Mouse (Mus musculus): ENCODE data around the gene Cdh12. TPM values are rescaled to one million over a fixed set of nuclear protein-coding genes. Genes with fewer than 3 reads are reported as not detected.
"Not testable (repeated sequence)": the region's sequence is repeated elsewhere in the genome, so short reads cannot be mapped to it uniquely, and the experiment has no call there.

Cdh12 gene
- polyA plus RNA-seq, 1 experiment from 2014 or later, result 1.2 TPM

DNA sequence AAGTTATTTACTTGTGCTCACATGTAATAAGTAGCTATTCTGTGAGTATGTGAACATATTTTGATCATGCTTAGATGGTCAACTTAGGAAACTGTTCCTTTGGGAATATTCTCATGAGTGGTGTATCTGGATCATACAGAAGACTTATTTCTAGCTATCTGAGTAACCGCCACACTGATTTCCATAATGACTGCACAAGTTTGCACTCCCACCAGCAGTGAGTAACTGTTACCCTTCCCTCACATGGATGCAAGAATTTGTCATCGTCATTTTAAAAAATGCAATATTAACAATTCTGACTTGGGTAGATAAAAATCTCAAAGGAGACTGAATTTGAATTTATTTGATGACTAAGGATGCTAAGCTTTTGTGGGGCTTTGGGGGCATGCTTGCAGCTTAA lies 522.0 kb downstream of the Cdh12 start:
- Histone ChIP-seq H3K9ac (no peak overlapping the region), H3K9me3 (no peaks in the 10 kb centered on the region), H3K36me3 (replicated peaks) (no peaks in the 10 kb centered on the region), H3K4me3 (replicated peaks) (no peak overlapping the region), H3K27me3 (no peaks in the 10 kb centered on the region), H3K27ac (no peak overlapping the region), H3K4me2 (no peak overlapping the region), H3K4me1 (0 out of 2 replicates have a peak, but pooled peaks cover 3% of the 10 kb centered on the region)
- no peak for ATAC-seq (ENCODE audit: low FRiP score)
- WGBS, result 95% methylated on average over 2 of the region's 2 CpGs

DNA sequence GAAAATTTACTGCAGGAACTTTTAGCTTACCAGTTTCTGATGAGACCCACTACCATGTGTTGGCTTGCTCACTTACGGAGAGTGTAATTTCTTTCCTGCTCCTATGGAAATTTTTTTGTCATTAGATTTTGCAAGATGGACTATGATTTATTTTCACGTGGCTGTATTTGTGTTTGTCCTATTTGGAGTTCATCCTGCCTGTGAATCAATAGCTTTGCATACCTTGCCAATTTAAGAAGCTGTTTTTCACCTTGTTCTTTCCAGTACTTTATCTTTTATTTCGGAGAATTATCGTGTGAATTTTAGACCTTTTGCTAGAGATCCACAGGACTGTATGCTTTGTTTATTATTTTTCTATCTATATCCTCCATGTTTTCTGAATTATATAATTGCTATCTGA lies 551.5 kb downstream of the Cdh12 start:
- WGBS, result 86% methylated on average over 4 of the region's 4 CpGs
- no peak overlapping the region for H3K9ac ChIP-seq

DNA sequence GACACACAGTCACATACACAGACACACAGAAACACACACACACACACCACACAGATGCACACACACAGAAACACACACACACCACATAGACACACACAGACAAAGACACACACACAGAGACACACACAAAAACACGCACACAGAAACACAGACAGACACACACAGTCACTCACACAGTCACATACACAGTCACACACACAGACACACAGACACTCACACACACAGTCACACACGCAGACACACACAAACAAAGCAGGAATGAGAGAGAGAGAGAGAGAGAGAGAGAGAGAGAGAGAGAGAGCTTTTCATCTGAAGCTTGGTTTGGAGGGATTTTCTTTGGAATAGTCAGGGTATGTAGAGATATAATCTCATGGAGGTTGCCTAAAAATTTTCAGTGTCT lies 558.9 kb downstream of the Cdh12 start:
- Histone ChIP-seq H3K9ac (no peak overlapping the region), H3K4me1 (peaks cover 16% of the 10 kb centered on the region), H3K9me3 (no peaks in the 10 kb centered on the region), H3K4me2 (no peak overlapping the region), H3K4me3 (replicated peaks) (no peak overlapping the region), H3K27me3 (no peaks in the 10 kb centered on the region), H3K36me3 (replicated peaks) (no peaks in the 10 kb centered on the region), H3K27ac (no peak overlapping the region)
- WGBS, result 88% methylated on average over 2 of the region's 2 CpGs
- no peak; the same call in 1 of the 2 replicates for ATAC-seq (ENCODE audit: low FRiP score)

More for the DNA sequence above, 551.5 kb downstream of the Cdh12 start:
- Histone ChIP-seq H3K27me3 (no peaks in the 10 kb centered on the region), H3K4me1 (no peaks in the 10 kb centered on the region), H3K9me3 (no peaks in the 10 kb centered on the region), H3K27ac (no peak overlapping the region), H3K4me3 (replicated peaks) (no peak overlapping the region), H3K4me2 (no peak overlapping the region), H3K36me3 (replicated peaks) (no peaks in the 10 kb centered on the region)
- ATAC-seq (ENCODE audit: low FRiP score), result no peak

DNA sequence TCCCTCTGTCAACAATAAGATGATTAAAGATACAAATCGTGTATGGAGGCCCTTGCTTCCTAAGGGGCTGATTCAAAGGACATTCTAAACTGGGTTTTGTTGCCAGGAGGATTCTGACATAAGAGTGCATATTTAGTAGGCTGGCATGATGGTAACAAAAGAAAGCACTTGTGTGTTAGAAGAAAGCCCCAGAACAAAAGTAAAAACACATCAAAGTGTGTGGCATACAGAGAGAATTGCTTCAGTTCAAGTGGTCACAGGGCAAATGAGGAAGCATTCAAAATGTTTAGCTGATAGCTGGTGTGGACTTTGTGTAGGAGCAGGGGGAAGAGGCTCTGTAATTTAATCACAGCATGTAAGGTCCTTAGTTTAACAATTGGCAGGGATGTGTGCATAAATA lies 559.4 kb downstream of the Cdh12 start:
- H3K27ac ChIP-seq, result no peak overlapping the region
- WGBS, result 8% methylated on average over 1 of the region's 1 CpGs
- ATAC-seq (ENCODE audit: low FRiP score), result peak; percentile 61

DNA sequence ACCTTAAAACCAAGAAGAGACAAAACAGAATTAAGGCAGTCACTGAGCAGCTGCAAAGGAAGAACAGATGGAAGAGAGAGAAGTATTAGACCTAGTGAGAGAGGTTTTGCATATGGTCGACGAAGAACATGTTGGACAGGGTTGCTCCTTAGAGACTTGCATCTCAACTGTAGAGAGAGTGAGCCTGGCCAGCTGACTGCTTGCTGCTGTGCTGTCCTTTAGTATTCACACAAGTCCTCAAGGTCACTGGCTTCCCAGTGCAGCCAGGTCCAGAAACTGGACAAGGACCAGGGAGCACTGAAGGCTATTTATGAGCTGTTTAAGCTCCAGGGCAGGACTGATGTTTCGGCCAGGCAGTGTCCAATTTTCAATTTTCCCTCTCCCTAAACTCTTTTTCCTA lies 559.9 kb downstream of the Cdh12 start:
- Histone ChIP-seq H3K27me3 (no peaks in the 10 kb centered on the region), H3K9ac (no peak overlapping the region), H3K36me3 (replicated peaks) (no peaks in the 10 kb centered on the region), H3K9me3 (no peaks in the 10 kb centered on the region), H3K4me2 (no peak overlapping the region), H3K4me3 (replicated peaks) (no peak overlapping the region), H3K27ac (no peak overlapping the region), H3K4me1 (peaks cover 16% of the 10 kb centered on the region)
- ATAC-seq (ENCODE audit: low FRiP score), result peak; percentile 55; the same call in 1 of the 2 replicates
- WGBS, result 39% methylated on average over 3 of the region's 3 CpGs

More for the DNA sequence above, 559.4 kb downstream of the Cdh12 start:
- H3K4me2 ChIP-seq, result no peak overlapping the region
- H3K36me3 ChIP-seq (replicated peaks), result no peaks in the 10 kb centered on the region
- H3K4me3 ChIP-seq (replicated peaks), result no peak overlapping the region
- H3K9ac ChIP-seq, result no peak overlapping the region
- H3K9me3 ChIP-seq, result no peaks in the 10 kb centered on the region
- no peaks in the 10 kb centered on the region for H3K27me3 ChIP-seq
- peaks cover 16% of the 10 kb centered on the region for H3K4me1 ChIP-seq

DNA sequence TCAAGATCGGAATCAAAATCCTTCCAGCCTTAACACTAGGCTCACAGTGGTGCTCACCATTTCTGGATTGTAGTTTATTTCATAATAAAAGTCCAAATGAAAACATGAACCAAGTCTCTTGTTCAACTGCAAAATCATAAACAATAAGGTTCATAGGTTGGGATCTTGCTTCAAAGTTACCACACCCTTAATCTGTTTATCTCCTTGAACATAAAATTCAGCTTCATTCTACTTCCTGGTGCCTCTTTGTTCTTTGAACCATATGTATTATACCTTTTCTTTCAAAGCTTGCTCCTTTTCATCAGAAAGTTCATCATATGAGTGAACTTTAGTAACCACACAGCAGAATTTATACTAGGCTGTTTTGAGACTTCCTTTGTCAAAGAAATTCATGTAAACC lies 614.6 kb downstream of the Cdh12 start:
- 81% methylated on average over 1 of the region's 1 CpGs for WGBS
- H3K27ac ChIP-seq, result no peak overlapping the region
- ATAC-seq (ENCODE audit: low FRiP score), result no peak

DNA sequence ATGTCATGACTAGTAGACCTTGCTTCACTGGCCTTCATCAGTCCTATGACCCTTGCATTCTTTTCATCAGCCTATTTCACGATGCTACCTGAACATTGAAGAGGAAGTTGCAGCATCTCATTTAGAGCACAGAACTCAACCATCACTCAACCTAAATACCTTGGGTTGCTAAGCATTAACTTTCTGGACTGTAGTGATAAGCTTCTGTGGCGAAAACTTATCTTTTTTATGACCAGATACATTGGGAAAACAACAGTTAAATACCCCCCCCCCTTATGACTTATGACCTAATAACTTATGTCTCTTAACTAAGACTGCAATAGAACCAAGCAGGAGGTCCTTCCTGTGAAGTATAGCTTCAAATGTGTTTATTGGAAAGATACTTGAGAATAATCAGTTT lies 620.2 kb downstream of the Cdh12 start:
- WGBS, result 88% methylated on average over 2 of the region's 2 CpGs
- no peak for ATAC-seq (ENCODE audit: low FRiP score)
- Histone ChIP-seq H3K9me3 (no peaks in the 10 kb centered on the region), H3K4me2 (no peak overlapping the region), H3K9ac (no peak overlapping the region), H3K4me1 (no peaks in the 10 kb centered on the region), H3K27me3 (no peaks in the 10 kb centered on the region), H3K4me3 (replicated peaks) (no peak overlapping the region), H3K27ac (no peak overlapping the region), H3K36me3 (replicated peaks) (no peaks in the 10 kb centered on the region)

More for the DNA sequence above, 614.6 kb downstream of the Cdh12 start:
- Histone ChIP-seq H3K27me3 (no peaks in the 10 kb centered on the region), H3K4me3 (replicated peaks) (no peak overlapping the region), H3K4me1 (no peaks in the 10 kb centered on the region), H3K9me3 (no peaks in the 10 kb centered on the region), H3K4me2 (no peak overlapping the region), H3K36me3 (replicated peaks) (no peaks in the 10 kb centered on the region), H3K9ac (no peak overlapping the region)

DNA sequence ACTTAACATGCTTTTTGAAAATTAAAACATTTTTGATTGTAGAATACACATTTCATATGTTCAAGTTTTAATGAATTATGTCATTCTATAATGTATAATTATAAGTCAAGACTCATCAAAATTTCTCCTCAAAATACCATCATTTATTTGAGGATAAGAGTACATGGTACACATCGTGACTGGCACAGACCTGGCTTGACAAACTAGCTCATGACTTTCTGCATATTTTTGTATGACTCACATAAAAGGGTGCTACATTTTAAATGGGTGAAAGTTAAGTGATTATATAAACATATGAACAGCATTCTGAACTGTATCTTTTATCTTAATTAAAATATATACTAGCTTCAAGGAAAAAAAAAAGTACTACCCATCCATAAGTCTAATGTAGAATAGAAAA lies 643.8 kb downstream of the Cdh12 start:
- no peak for ATAC-seq (ENCODE audit: low FRiP score)
- Histone ChIP-seq H3K4me3 (replicated peaks) (no peak overlapping the region), H3K27me3 (no peaks in the 10 kb centered on the region), H3K4me2 (no peak overlapping the region), H3K4me1 (no peaks in the 10 kb centered on the region), H3K9me3 (no peaks in the 10 kb centered on the region), H3K36me3 (replicated peaks) (no peaks in the 10 kb centered on the region), H3K9ac (no peak overlapping the region), H3K27ac (no peak overlapping the region)
- WGBS, result 89% methylated on average over 1 of the region's 1 CpGs

DNA sequence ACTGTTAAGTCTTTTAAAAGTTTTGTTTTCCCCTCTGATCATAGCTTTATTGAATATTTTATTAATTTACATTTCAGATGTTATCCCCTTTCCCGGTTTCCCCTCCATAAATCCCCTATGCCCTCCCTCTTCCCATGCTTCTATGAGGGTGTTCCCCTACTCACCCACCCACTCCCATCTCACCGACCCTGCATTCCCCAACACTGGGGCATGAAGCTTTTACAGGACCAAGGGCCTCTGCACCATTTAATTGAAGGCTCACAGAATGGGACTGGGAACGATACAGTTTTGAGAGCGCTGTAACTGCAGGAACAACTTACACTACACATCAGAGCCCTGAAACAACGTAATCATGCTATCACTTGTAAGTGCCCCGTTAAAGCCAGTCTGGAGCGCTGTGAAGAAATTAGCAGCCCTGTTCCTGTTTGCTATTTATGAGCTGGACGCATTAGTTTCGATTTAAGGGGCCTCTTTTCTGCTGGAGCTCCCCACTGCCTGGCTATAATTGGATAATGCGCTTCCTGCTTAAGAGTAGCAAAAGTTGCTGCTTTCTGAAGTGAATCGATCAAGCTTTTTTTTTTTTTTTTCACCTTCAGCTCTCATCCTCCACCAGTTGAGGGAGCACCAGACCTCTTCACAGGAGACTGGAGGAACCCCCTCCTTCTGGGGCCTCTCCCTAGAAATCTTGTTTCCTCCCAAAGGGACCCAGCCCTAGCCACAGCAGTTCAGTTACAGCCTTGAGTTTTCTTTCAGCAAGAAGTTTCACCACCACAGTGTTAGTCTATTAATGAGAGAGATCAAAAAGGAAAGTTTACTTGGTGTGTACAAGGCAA lies 660.2 kb downstream of the Cdh12 start:
- Histone ChIP-seq H3K4me2 (peak overlapping the region; percentile 47), H3K36me3 (replicated peaks) (no peaks in the 10 kb centered on the region), H3K4me3 (replicated peaks) (peak overlapping the region; percentile 23), H3K4me1 (peaks cover 14% of the 10 kb centered on the region), H3K9ac (no peak overlapping the region), H3K27me3 (no peaks in the 10 kb centered on the region), H3K9me3 (no peaks in the 10 kb centered on the region), H3K27ac (no peak overlapping the region)
- peak; percentile 81 for ATAC-seq (ENCODE audit: low FRiP score)
- 15% methylated on average over 11 of the region's 11 CpGs for WGBS

DNA sequence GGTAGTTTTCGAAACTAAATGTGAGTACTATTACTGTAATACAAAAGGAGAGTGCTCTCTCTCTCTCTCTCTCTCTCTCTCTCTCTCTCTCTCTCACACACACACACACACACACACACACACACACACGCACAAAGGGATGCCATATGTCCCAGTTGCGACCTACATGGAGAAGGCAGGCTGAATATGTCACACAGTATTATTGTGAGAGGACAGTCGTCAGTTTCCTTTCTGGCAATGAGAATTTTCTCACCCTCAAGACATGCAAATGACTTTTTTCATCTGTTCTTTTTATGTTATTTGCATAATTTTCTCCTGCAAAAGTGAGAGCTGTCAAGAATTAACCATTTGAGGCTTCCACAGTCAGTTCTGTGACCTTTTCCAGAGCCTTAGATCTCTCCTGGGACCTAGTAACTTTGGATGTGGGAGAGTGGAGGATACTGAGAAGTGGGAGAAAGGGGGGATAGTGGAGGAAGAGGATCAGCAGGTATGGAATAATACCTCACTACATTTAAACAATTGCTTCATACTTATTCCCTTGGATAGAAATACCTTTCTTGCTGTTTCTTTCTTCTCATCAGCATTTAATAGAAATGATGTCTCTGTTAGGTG lies 660.9 kb downstream of the Cdh12 start:
- H3K4me1 ChIP-seq, result peaks cover 14% of the 10 kb centered on the region
- no peak overlapping the region for H3K9ac ChIP-seq
- H3K27me3 ChIP-seq, result no peaks in the 10 kb centered on the region
- no peak overlapping the region for H3K27ac ChIP-seq
- H3K9me3 ChIP-seq, result no peaks in the 10 kb centered on the region
- ATAC-seq (ENCODE audit: low FRiP score), result peak; percentile 59; the same call in 1 of the 2 replicates
- H3K4me2 ChIP-seq, result no peak overlapping the region
- no peaks in the 10 kb centered on the region for H3K36me3 ChIP-seq (replicated peaks)
- WGBS, result 54% methylated on average over 4 of the region's 4 CpGs
- H3K4me3 ChIP-seq (replicated peaks), result no peak overlapping the region

DNA sequence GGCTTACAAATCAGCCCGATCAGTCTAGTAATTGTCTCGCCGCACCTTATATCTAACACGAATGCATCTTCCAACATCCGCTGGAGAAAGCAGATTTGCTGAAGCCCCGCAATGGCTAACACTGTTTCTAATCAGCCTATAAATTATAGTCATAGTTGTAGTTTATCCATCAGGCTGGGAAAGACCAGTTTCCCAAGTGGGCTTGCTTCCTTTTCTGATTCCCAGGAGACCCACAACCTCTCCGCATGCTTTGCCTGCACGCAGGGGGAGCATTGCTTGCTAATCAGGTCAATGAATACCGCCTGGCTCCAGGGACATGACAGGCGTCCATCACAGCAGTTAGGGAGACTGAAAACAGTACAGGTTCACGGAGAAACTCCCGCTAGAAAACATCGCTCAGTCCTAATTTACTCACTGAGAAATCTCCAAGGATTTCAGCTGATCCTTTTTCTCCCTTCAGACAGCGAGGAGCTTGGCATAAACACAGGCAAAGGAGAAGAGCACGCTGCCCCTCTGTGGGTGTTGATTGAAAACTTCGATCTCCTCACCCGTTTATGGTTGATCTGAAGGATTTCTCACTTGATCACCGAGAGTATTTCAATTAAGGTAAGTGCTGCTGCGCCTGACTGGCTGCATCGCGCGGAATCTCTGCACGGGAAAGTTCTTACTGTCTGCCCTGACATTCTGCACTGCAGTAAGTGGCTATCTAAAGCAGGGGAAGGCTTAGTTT lies 662.0 kb downstream of the Cdh12 start:
- H3K9ac ChIP-seq, result peak overlapping the region; percentile 46
- 14% methylated on average over 23 of the region's 23 CpGs for WGBS
- ATAC-seq (ENCODE audit: low FRiP score), result 0 out of 2 replicates have a peak, but pooled peaks have one; percentile 42

DNA sequence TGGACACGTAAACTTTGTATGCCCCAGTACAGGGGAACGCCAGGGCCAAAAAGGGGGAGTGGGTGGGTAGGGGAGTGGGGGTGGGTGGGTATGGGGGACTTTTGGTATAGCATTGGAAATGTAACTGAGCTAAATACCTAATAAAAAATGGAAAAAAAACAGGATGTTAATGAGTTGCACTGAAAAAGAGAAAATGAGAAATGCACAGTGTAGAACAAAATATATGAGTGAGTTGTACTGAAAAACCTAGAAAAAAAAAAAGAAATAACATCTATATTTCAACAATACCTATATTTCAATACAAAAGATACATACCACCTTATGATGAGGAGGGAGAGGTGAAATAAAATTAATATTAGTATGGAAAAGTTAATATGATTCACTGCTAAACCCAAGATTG lies 665.7 kb downstream of the Cdh12 start:
- 100% methylated on average over 2 of the region's 2 CpGs for WGBS
- H3K27ac ChIP-seq; H3K9ac ChIP-seq; H3K4me2 ChIP-seq; H3K4me3 ChIP-seq (replicated peaks); H3K36me3 ChIP-seq (replicated peaks); H3K4me1 ChIP-seq; H3K27me3 ChIP-seq; H3K9me3 ChIP-seq; ATAC-seq (ENCODE audit: low FRiP score): not testable (repeated sequence)

More for the DNA sequence above, 662.0 kb downstream of the Cdh12 start:
- H3K4me3 ChIP-seq (replicated peaks), result peak overlapping the region; percentile 37
- H3K4me1 ChIP-seq, result peaks cover 14% of the 10 kb centered on the region
- no peaks in the 10 kb centered on the region for H3K27me3 ChIP-seq
- H3K36me3 ChIP-seq (replicated peaks), result no peaks in the 10 kb centered on the region
- peak overlapping the region; percentile 65 for H3K4me2 ChIP-seq
- H3K27ac ChIP-seq, result no peak overlapping the region
- no peaks in the 10 kb centered on the region for H3K9me3 ChIP-seq
